Mouse (Mus musculus) kidney, embryonic 15.5 days (tissue): Measurements from ENCODE around the gene Cox4i1. TPM values are rescaled to one million over a fixed set of nuclear protein-coding genes. Genes with fewer than 3 reads are reported as not detected.

Experiments
- polyA plus RNA-seq: library from polyadenylated mRNA; unstranded; fragments of >200 nt; fragmentation: Nextera tagmentation; extraction: Ambion mirVana; gene quantifications from 2 replicates; pipeline ENCODE4 v1.2.1, GENCODE M21; 2015

The Cox4i1 gene
- polyA plus RNA-seq, 1 experiment from 2014 or later: 1,138 TPM

Other genes with a start within 250 kb of the Cox4i1 start
- 107 and 110 TPM in 2 replicates for gene Gins2, start 78.9 kb upstream of the Cox4i1 start, polyA plus RNA-seq
- gene 1190005I06Rik, start 20.6 kb upstream of the Cox4i1 start, polyA plus RNA-seq: 3.0 and 4.0 TPM in 2 replicates
- 2.8 and 3.0 TPM in 2 replicates for gene Gm27021, start 143 bp upstream of the Cox4i1 start, polyA plus RNA-seq
- gene Emc8, start 351 bp downstream of the Cox4i1 start, polyA plus RNA-seq: 250 and 266 TPM in 2 replicates
- 9.6 and 11.5 TPM in 2 replicates for gene Irf8, start 68.1 kb downstream of the Cox4i1 start, polyA plus RNA-seq